Mouse (Mus musculus): ENCODE measurements around the gene Numa1. TPM values are rescaled to one million over a fixed set of nuclear protein-coding genes. Genes with fewer than 3 reads are reported as not detected.
"Not testable (repeated sequence)": the region's sequence is repeated elsewhere in the genome, so short reads cannot be mapped to it uniquely, and the experiment has no call there.

The Numa1 gene
- total RNA-seq, 2 experiments from 2014 or later: 43.4 to 48.3 TPM

DNA sequence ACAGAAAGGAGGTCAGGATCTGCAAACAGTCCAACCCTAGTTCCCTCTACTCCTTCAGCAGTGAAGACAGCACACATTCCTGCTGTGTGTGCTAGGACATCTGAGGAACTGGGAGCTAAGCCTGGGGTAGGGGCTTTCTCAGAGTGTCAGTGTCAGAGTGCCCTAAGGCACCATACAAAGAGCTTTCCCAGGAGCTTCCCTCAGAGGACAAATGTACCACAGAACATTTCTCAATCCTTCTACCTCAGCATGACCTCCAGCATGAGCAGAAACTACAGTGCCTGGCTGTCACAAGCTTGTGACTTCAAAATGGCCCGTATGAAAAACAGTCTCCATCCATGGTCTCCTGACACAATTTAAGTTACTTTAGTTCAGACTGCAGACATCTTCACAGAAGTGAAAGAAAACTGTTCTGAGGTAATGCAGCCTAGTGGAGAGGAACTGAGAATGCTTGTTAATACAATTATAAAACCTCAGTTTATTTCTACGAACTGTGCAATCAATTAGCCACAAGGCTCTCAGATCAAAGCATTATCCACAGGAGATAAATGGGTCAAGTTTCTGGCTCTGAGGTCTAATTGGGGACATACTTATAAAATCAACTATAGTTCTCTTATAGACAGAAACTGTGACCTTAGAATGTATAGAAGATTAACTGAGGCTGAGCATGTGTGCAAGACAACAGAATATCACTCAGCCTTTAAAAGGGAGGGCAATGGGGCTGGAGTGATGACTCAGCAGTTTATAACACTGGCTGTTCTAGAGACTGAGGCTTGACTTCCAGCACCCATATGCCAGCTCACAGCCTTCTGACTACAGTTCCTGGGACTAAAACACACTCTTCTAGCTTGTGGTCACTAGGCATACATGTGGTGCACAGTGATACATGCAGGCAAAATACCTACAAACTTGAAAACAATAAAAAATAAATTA is 91.5 kb downstream of the Numa1 start:
- intact Hi-C loops (cut with DNase I): no loop called here
- DNase-seq: no peak

DNA sequence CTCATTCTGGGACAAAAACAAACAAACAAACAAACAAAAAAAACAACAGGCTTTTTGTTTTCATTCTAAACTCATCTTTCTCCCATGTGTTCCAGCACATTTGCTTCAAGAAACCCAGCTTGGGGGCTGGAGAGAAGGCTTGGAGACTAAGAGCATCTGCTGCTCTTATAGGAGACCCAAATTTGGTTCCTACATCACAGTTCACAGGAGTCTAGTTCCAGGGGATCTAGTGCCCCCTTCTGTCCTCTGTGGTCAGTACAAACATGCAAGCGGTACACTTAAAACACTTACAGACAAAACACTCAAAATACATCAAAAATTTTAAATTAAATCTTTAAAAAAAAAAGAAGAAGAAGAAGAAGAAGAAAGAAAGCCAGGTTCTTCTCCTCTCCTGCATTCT is 101.0 kb downstream of the Numa1 start:
- no peak for DNase-seq
- intact Hi-C loops (cut with DNase I): loop anchor here (5.0 kb wide), 2 partner anchors 38 to 118 kb away; no protein-coding TSS in a partner anchor

DNA sequence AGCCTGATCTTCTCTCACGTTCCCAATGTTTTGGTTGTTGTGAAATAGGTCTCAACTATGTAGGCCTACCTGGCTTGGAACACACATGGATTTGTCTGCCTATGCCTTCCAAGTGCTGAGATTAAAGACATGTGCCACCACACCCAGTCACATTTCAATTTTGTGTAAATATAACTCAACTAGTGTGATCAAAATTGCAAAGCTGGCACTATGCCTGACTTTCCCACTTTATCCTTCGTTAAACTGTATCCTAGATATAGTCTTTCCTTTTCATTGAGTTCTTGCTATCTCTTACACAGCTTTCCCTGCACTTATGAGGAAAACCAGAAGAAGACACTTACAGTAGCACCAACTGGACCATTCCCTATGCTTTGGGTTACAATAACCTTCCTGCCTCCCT is 101.6 kb downstream of the Numa1 start:
- intact Hi-C loops (cut with DNase I): loop anchor here (5.0 kb wide), 1 partner anchor 38 kb away; no protein-coding TSS in a partner anchor
- no peak for DNase-seq

- DNase-seq: no peak
- intact Hi-C loops (cut with DNase I): loop anchor here (5.0 kb wide), 1 partner anchor 40 kb away; no protein-coding TSS in a partner anchor
These were observed 103.4 kb downstream of the Numa1 start for GRCm38 (mm10) chr7:102037318-102037717.

DNA sequence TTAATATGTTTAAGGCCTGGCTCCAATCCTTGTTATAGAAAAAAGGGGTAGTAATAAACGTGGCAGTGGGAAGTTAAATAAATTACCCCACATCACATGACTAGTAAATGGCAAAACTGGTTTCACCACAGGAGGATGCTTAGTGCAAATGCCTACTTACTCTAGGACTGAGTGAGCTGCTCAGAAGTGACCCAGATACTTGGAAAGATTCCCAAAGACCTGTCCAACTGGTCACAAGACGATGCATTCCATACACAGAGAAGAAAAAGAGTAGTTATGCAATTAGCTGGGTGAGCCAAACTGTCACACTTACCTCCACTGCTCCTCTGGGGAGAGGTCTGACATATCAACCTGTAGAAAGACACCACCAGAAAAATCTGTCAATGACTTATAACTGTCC is 108.4 kb downstream of the Numa1 start:
- DNase-seq: no peak

DNA sequence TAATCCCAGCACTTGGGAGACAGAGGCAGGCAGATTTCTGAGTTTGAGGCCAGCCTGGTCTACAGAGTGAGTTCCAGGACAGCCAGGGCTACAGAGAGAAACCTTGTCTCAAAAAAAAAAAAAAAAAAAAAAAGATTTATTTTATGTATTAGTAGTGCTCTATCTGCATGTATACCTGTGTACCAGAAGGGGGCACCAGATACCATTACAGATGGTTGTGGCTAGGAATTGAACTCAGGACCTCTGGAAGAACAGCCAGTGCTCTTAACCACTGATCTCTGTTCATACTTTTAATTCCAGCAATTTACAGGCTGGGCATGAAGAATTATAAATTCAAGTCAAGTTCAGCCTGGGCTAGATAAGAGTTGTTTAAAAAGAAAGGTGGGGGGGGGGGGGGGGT is 114.6 kb downstream of the Numa1 start:
- intact Hi-C loops (cut with DNase I); DNase-seq: not testable (repeated sequence)

More for the DNA sequence above, 108.4 kb downstream of the Numa1 start:
- intact Hi-C loops (cut with DNase I): no loop called here

GRCm38 (mm10) chr7:102061353-102061752 is 127.4 kb downstream of the Numa1 start:
- intact Hi-C loops (cut with DNase I): no loop called here
- DNase-seq: no peak

DNA sequence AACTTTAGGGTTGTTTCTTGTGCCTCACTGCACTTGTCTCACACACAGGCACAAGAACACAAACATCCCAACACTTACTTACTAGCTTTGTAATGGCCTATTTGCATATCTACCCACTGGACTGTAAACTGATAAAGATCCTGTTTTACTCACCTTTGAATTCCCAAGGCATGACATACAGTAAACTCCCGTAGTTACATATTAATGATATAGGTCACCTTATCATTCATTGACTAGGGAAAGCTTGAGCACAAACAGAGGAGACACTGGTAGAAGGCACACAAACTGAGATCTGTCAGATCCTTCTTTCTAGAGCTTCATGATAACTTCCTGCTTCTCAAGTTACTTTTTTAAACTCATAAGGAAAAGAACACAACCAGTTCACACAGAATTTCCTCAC is 128.3 kb downstream of the Numa1 start:
- no peak for DNase-seq
- intact Hi-C loops (cut with DNase I): no loop called here

DNA sequence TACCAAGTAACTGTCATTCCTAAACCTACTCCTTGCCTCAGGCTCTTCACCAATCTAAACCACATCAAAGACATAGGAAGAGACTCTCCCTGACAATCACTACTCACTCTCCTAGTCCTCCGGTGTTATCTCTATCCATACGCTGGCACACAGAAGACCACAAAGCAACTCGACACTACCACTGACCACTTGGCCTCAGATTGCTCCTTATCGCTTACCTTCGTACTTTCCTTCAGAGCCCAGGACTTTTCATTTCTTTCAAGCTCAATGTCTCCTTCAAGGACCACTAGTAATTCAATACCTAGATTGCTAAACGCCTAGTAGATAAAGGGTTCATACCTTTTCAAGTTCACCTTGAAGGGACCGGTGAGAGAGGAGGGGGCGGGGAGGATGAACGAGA is 130.0 kb downstream of the Numa1 start:
- DNase-seq: no peak
- intact Hi-C loops (cut with DNase I): no loop called here

Other genes with a start within 250 kb of the Numa1 start
- gene Phox2a, start 115.8 kb upstream of the Numa1 start, total RNA-seq (2021): not detected
- 10 to 100 TPM; 79.2 to 96.2 TPM for gene Inppl1, start 95.9 kb upstream of the Numa1 start, total RNA-seq (2021)
- 1 to 10 TPM; 1.3 to 2.0 TPM for gene Folr2, start 76.9 kb upstream of the Numa1 start, total RNA-seq (2021)
- gene Anapc15, start 70.4 kb upstream of the Numa1 start, total RNA-seq (2021): 10 to 100 TPM; 16.6 to 22.3 TPM
- gene Folr1, start 63.3 kb upstream of the Numa1 start, total RNA-seq (2021): 1 to 10 TPM in 1 of 2 experiments, under 1 TPM in 1; 0.91 to 1.2 TPM
- gene Lamtor1, start 28.2 kb upstream of the Numa1 start, total RNA-seq (2021): 10 to 100 TPM; 93.2 to 99.8 TPM
- gene Tomt, start 27.8 kb upstream of the Numa1 start, total RNA-seq (2021): not detected
- gene Lrrc51, start 216 bp upstream of the Numa1 start, total RNA-seq (2021): 1 to 10 TPM; 2.9 to 3.2 TPM
- 1 to 10 TPM; 1.3 to 2.4 TPM for gene Il18bp, start 84.6 kb downstream of the Numa1 start, total RNA-seq (2021)
- gene Rnf121, start 131.4 kb downstream of the Numa1 start, total RNA-seq (2021): 10 to 100 TPM; 22.0 to 22.5 TPM
- gene Xndc1, start 131.4 kb downstream of the Numa1 start, total RNA-seq (2021): 1 to 10 TPM; 3.2 to 4.5 TPM
- under 1 TPM; 0.54 to 0.66 TPM for gene Xntrpc, start 131.6 kb downstream of the Numa1 start, total RNA-seq (2021)
- gene Trpc2, start 149.0 kb downstream of the Numa1 start, total RNA-seq (2021): under 1 TPM; 0.42 to 0.54 TPM
- 100 to 1,000 TPM; 439 to 486 TPM for gene Art1, start 167.6 kb downstream of the Numa1 start, total RNA-seq (2021)
- 10 to 100 TPM; 12.9 to 16.4 TPM for gene Art5, start 175.4 kb downstream of the Numa1 start, total RNA-seq (2021)
- not detected for gene Chrna10, start 182.7 kb downstream of the Numa1 start, total RNA-seq (2021)

Measured in gastrocnemius, postnatal 36 days (tissue).